Mouse (Mus musculus): ENCODE measurements around the gene Numbl.

- no peak for TF ChIP-seq CTCF (IDR thresholded peaks at IDR 0.05; ENCODE audit: control insufficient read depth, insufficient read depth, insufficient read length)
- TF ChIP-seq CEBPB (IDR thresholded peaks at IDR 0.05; ENCODE audit: low read depth): no peak
- no peak for TF ChIP-seq MYOG (IDR thresholded peaks at IDR 0.05; ENCODE audit: control insufficient read depth, extremely low read depth, insufficient read length)
- no peak for TF ChIP-seq USF1 (IDR thresholded peaks at IDR 0.05; ENCODE audit: low read depth)
- no peak for TF ChIP-seq MAX (IDR thresholded peaks at IDR 0.05)
- TF ChIP-seq FOSL1 (IDR thresholded peaks at IDR 0.05; ENCODE audit: insufficient read depth, low read length, poor library complexity, severe bottlenecking): no peak
These were observed 2.6 kb downstream of the Numbl start for GRCm38 (mm10) chr7:27260856-27261255.
